Mouse (Mus musculus): ENCODE results near the gene Tmem217. TPM values are rescaled to one million over a fixed set of nuclear protein-coding genes. Genes with fewer than 3 reads are reported as not detected.

The Tmem217 gene
- total and polyA plus RNA-seq, 2 experiments from 2014 or later, result 0.23 TPM; not detected in 1

- TF ChIP-seq EP300 (IDR thresholded peaks at IDR 0.05; ENCODE audit: low read depth) (no peak), CTCF (IDR thresholded peaks at IDR 0.05; ENCODE audit: low read depth) (no peak)
- WGBS, result 80% methylated on average over 4 of the region's 4 CpGs
- peaks cover 12% of the 10 kb centered on the region for H3K4me1 ChIP-seq (ENCODE audit: control insufficient read depth, insufficient read depth)
- no peaks in the 10 kb centered on the region for H3K36me3 ChIP-seq (replicated peaks; ENCODE audit: control insufficient read depth, insufficient read depth, low read length)
- H3K4me3 ChIP-seq (ENCODE audit: low read depth, low read length), result no peak overlapping the region
- H3K27me3 ChIP-seq (ENCODE audit: control insufficient read depth, insufficient read depth, low read length), result no peaks in the 10 kb centered on the region
- DNase-seq (ENCODE audit: low spot score) (no peak), ATAC-seq (ENCODE audit: insufficient read depth, low read depth) (no peak)
- no peak overlapping the region for H3K4me2 ChIP-seq (ENCODE audit: low read depth, low read length)
- no peak overlapping the region for H3K9ac ChIP-seq (replicated peaks; ENCODE audit: low read depth, low read length)
- H3K9me3 ChIP-seq (replicated peaks; ENCODE audit: control insufficient read depth, low read length), result 0 out of 2 replicates have a peak, but pooled peaks cover 5% of the 10 kb centered on the region
- no peak overlapping the region for H3K27ac ChIP-seq (ENCODE audit: low read depth)
Observed at GRCm38 (mm10) chr17:29478271-29478670, 73.9 kb downstream of the Tmem217 start.

GRCm38 (mm10) chr17:29477357-29477756, 74.8 kb downstream of the Tmem217 start:
- peaks cover 12% of the 10 kb centered on the region for H3K4me1 ChIP-seq (ENCODE audit: control insufficient read depth, insufficient read depth)
- ATAC-seq (ENCODE audit: insufficient read depth, low read depth) (no peak), DNase-seq (ENCODE audit: low spot score) (no peak)
- TF ChIP-seq CTCF (IDR thresholded peaks at IDR 0.05; ENCODE audit: low read depth) (no peak), EP300 (IDR thresholded peaks at IDR 0.05; ENCODE audit: low read depth) (no peak)
- H3K4me2 ChIP-seq (ENCODE audit: low read depth, low read length), result no peak overlapping the region
- H3K36me3 ChIP-seq (replicated peaks; ENCODE audit: control insufficient read depth, insufficient read depth, low read length), result no peaks in the 10 kb centered on the region
- H3K27ac ChIP-seq (ENCODE audit: low read depth), result no peak overlapping the region
- 93% methylated on average over 10 of the region's 10 CpGs for WGBS
- H3K9ac ChIP-seq (replicated peaks; ENCODE audit: low read depth, low read length), result no peak overlapping the region
- H3K9me3 ChIP-seq (replicated peaks; ENCODE audit: control insufficient read depth, low read length), result 0 out of 2 replicates have a peak, but pooled peaks cover under 1% of the 10 kb centered on the region
- H3K27me3 ChIP-seq (ENCODE audit: control insufficient read depth, insufficient read depth, low read length), result no peaks in the 10 kb centered on the region
- no peak overlapping the region for H3K4me3 ChIP-seq (ENCODE audit: low read depth, low read length)

- H3K36me3 ChIP-seq (replicated peaks; ENCODE audit: control insufficient read depth, insufficient read depth, low read length), result no peaks in the 10 kb centered on the region
- H3K27ac ChIP-seq (ENCODE audit: low read depth), result no peak overlapping the region
- no peak overlapping the region for H3K4me2 ChIP-seq (ENCODE audit: low read depth, low read length)
- H3K4me3 ChIP-seq (ENCODE audit: low read depth, low read length), result no peak overlapping the region
- ATAC-seq (ENCODE audit: insufficient read depth, low read depth) (no peak), DNase-seq (ENCODE audit: low spot score) (no peak)
- H3K4me1 ChIP-seq (ENCODE audit: control insufficient read depth, insufficient read depth), result peaks cover 12% of the 10 kb centered on the region
- H3K9me3 ChIP-seq (replicated peaks; ENCODE audit: control insufficient read depth, low read length), result no peaks in the 10 kb centered on the region
- TF ChIP-seq EP300 (IDR thresholded peaks at IDR 0.05; ENCODE audit: low read depth), result no peak
- no peak for TF ChIP-seq CTCF (IDR thresholded peaks at IDR 0.05; ENCODE audit: low read depth)
- no peaks in the 10 kb centered on the region for H3K27me3 ChIP-seq (ENCODE audit: control insufficient read depth, insufficient read depth, low read length)
- no peak overlapping the region for H3K9ac ChIP-seq (replicated peaks; ENCODE audit: low read depth, low read length)
- WGBS, result 71% methylated on average over 4 of the region's 4 CpGs
Observed at GRCm38 (mm10) chr17:29476461-29476860, 75.7 kb downstream of the Tmem217 start.

Small RNAs within 50 kb of the gene (microRNA-seq; reads per million reads assigned to microRNA genes)
- not detected for gene Mir7667

Other genes with a start within 250 kb of the Tmem217 start
- 3.6 and 12.4 TPM in 2 replicates for gene Pi16, start 234.7 kb downstream of the Tmem217 start, total RNA-seq (2014; rRNA removed; ENCODE audit: low replicate concordance)
- 4.5 and 4.8 TPM in 2 replicates for gene Pi16, start 234.7 kb downstream of the Tmem217 start, polyA plus RNA-seq (2015; fragmentation: Nextera tagmentation; extraction: Ambion mirVana)
- 357 and 380 TPM in 2 replicates for gene Mtch1, start 204.5 kb downstream of the Tmem217 start, total RNA-seq (2014; rRNA removed; ENCODE audit: low replicate concordance)
- 208 and 209 TPM in 2 replicates for gene Mtch1, start 204.5 kb downstream of the Tmem217 start, polyA plus RNA-seq (2015; fragmentation: Nextera tagmentation; extraction: Ambion mirVana)
- 1.4 and 6.3 TPM in 2 replicates for gene Fgd2, start 191.5 kb downstream of the Tmem217 start, total RNA-seq (2014; rRNA removed; ENCODE audit: low replicate concordance)
- 1.6 and 2.3 TPM in 2 replicates for gene Fgd2, start 191.5 kb downstream of the Tmem217 start, polyA plus RNA-seq (2015; fragmentation: Nextera tagmentation; extraction: Ambion mirVana)
- gene Pim1, start 61.6 kb downstream of the Tmem217 start, total RNA-seq (2014; rRNA removed; ENCODE audit: low replicate concordance), result 58.4 and 81.0 TPM in 2 replicates
- 28.6 and 29.2 TPM in 2 replicates for gene Pim1, start 61.6 kb downstream of the Tmem217 start, polyA plus RNA-seq (2015; fragmentation: Nextera tagmentation; extraction: Ambion mirVana)
- not detected in 2 replicates for gene Gm17657, start 2.7 kb downstream of the Tmem217 start, total RNA-seq (2014; rRNA removed; ENCODE audit: low replicate concordance)
- not detected in 2 replicates for gene Gm17657, start 2.7 kb downstream of the Tmem217 start, polyA plus RNA-seq (2015; fragmentation: Nextera tagmentation; extraction: Ambion mirVana)
- gene Tbc1d22b, start 2.6 kb downstream of the Tmem217 start, total RNA-seq (2014; rRNA removed; ENCODE audit: low replicate concordance), result 7.0 and 8.0 TPM in 2 replicates
- 5.3 and 5.5 TPM in 2 replicates for gene Tbc1d22b, start 2.6 kb downstream of the Tmem217 start, polyA plus RNA-seq (2015; fragmentation: Nextera tagmentation; extraction: Ambion mirVana)
- gene Rnf8, start 62.4 kb upstream of the Tmem217 start, total RNA-seq (2014; rRNA removed; ENCODE audit: low replicate concordance), result 15.2 and 20.3 TPM in 2 replicates
- 32.7 and 33.4 TPM in 2 replicates for gene Rnf8, start 62.4 kb upstream of the Tmem217 start, polyA plus RNA-seq (2015; fragmentation: Nextera tagmentation; extraction: Ambion mirVana)
- gene Gm28043, start 62.5 kb upstream of the Tmem217 start, total RNA-seq (2014; rRNA removed; ENCODE audit: low replicate concordance), result 0.76 and 2.0 TPM in 2 replicates
- 1.1 TPM in 2 replicates for gene Gm28043, start 62.5 kb upstream of the Tmem217 start, polyA plus RNA-seq (2015; fragmentation: Nextera tagmentation; extraction: Ambion mirVana)
- 52.4 and 81.4 TPM in 2 replicates for gene Cmtr1, start 108.2 kb upstream of the Tmem217 start, total RNA-seq (2014; rRNA removed; ENCODE audit: low replicate concordance)
- gene Cmtr1, start 108.2 kb upstream of the Tmem217 start, polyA plus RNA-seq (2015; fragmentation: Nextera tagmentation; extraction: Ambion mirVana), result 62.7 and 72.9 TPM in 2 replicates
- 6.4 and 6.8 TPM in 2 replicates for gene Ccdc167, start 164.7 kb upstream of the Tmem217 start, total RNA-seq (2014; rRNA removed; ENCODE audit: low replicate concordance)
- 8.2 and 9.9 TPM in 2 replicates for gene Ccdc167, start 164.7 kb upstream of the Tmem217 start, polyA plus RNA-seq (2015; fragmentation: Nextera tagmentation; extraction: Ambion mirVana)

Data from heart, postnatal 0 days (tissue).